Mouse (Mus musculus) kidney, embryonic 14.5 days (tissue): Measurements from ENCODE around the gene Rasl12. TPM values are rescaled to one million over a fixed set of nuclear protein-coding genes. Genes with fewer than 3 reads are reported as not detected.
A peak's percentile ranks its signal among the peaks of the same experiment; 100 is the strongest.

Experiments used
- ATAC-seq: fragments of 200-750 bp; cut with Nextera tagmentation; 2 replicates; pipeline ENCODE4 v1.8.0; 2017; ENCODE audit warnings: moderate number of reproducible peaks, mild to moderate bottlenecking, moderate TSS enrichment, moderate library complexity; ENCODE audit not compliant: low FRiP score, low TSS enrichment
- H3K27ac ChIP-seq: fragments of 300-500 bp; sonication (generic); 2 replicates; pipeline ENCODE4 v1.5.1; 2014; ENCODE audit warnings: low read depth, mild to moderate bottlenecking, low read length, moderate library complexity, mixed read lengths
- H3K27me3 ChIP-seq: fragments of 300-500 bp; sonication (generic); 2 replicates; pipeline ENCODE4 v1.6.1; 2014; ENCODE audit warnings: mild to moderate bottlenecking, low read length; ENCODE audit not compliant: control insufficient read depth, insufficient read depth
- H3K36me3 ChIP-seq: fragments of 300-500 bp; sonication (generic); 2 replicates; pipeline ENCODE4 v1.6.1; 2014; ENCODE audit warnings: low read length, mixed read lengths; ENCODE audit not compliant: control insufficient read depth, insufficient read depth
- H3K4me1 ChIP-seq: fragments of 300-500 bp; sonication (generic); 2 replicates; pipeline ENCODE4 v1.6.1; 2014; ENCODE audit warnings: low read length, mixed read lengths; ENCODE audit not compliant: control insufficient read depth, insufficient read depth
- H3K4me2 ChIP-seq: fragments of 300-500 bp; sonication (generic); replicated peaks from 2 replicates; pipeline ENCODE4 v1.6.1; 2014; ENCODE audit warnings: low read depth, mild to moderate bottlenecking, low read length
- H3K4me3 ChIP-seq: fragments of 300-500 bp; sonication (generic); 2 replicates; pipeline ENCODE4 v1.5.1; 2014; ENCODE audit warnings: mild to moderate bottlenecking, low read length
- H3K9ac ChIP-seq: fragments of 300-500 bp; sonication (generic); 2 replicates; pipeline ENCODE4 v1.6.1; 2014; ENCODE audit warnings: low read depth, mild to moderate bottlenecking, low read length, moderate library complexity
- H3K9me3 ChIP-seq: fragments of 300-500 bp; sonication (generic); 2 replicates; pipeline ENCODE4 v1.6.1; 2016; ENCODE audit warnings: low read length; ENCODE audit not compliant: control insufficient read depth
- WGBS: fragments of 180-500 bp; shearing (Covaris S2); extraction: QIAGEN DNeasy Blood & Tissue Kit; methylation state at CpG from one replicate; pipeline ENCODE4 v1.1.7; 2014; 5-methylcytosine and 5-hydroxymethylcytosine counted together
- polyA plus RNA-seq: library from polyadenylated mRNA; unstranded; fragments of >200 nt; fragmentation: Nextera tagmentation; extraction: Ambion mirVana; gene quantifications from 2 replicates; pipeline ENCODE4 v1.2.1, GENCODE M21; 2014

Rasl12 gene
- polyA plus RNA-seq, 1 experiment from 2014 or later, result 11.7 TPM

DNA sequence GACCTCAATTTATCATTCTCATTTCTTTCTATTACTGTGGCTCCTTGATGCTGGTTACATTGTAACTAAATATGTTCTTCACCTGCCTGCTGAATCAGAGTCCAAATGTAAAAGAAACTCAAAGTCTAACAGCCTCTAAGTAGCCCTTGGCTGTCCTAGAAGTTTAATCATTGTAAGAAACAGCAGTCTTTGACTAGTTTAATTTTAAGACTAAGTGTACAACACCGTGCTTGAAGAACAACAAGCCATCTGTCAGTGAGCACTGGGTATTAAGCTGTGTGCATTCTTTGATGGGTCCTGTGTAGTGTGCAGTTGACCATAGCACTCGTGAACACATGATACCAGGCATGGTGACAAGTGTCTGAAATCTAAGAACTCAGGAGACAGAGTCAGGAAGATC is 29.2 kb downstream of the Rasl12 start:
- no peak overlapping the region for H3K27ac ChIP-seq

GRCm38 (mm10) chr9:65428003-65428402 is 29.7 kb downstream of the Rasl12 start:
- H3K27ac ChIP-seq, result no peak overlapping the region
- H3K36me3 ChIP-seq, result no peaks in the 10 kb centered on the region
- no peak for ATAC-seq
- H3K4me3 ChIP-seq, result no peak overlapping the region
- H3K27me3 ChIP-seq, result no peaks in the 10 kb centered on the region
- no peaks in the 10 kb centered on the region for H3K4me1 ChIP-seq
- H3K9ac ChIP-seq, result no peak overlapping the region
- no peaks in the 10 kb centered on the region for H3K9me3 ChIP-seq
- H3K4me2 ChIP-seq, result no peak overlapping the region
- WGBS, result 89% methylated on average over 5 of the region's 5 CpGs

More for the DNA sequence above, 29.2 kb downstream of the Rasl12 start:
- no peak overlapping the region for H3K9ac ChIP-seq
- no peaks in the 10 kb centered on the region for H3K4me1 ChIP-seq
- H3K9me3 ChIP-seq, result no peaks in the 10 kb centered on the region
- ATAC-seq, result no peak
- no peak overlapping the region for H3K4me3 ChIP-seq
- no peaks in the 10 kb centered on the region for H3K36me3 ChIP-seq
- no peaks in the 10 kb centered on the region for H3K27me3 ChIP-seq
- H3K4me2 ChIP-seq, result no peak overlapping the region
- 39% methylated on average over 2 of the region's 2 CpGs for WGBS

GRCm38 (mm10) chr9:65430401-65430800 is 32.1 kb downstream of the Rasl12 start:
- H3K4me2 ChIP-seq, result no peak overlapping the region
- ATAC-seq, result no peak
- no peaks in the 10 kb centered on the region for H3K4me1 ChIP-seq
- no peak overlapping the region for H3K9ac ChIP-seq
- H3K27me3 ChIP-seq, result no peaks in the 10 kb centered on the region
- no peak overlapping the region for H3K27ac ChIP-seq
- H3K9me3 ChIP-seq, result no peaks in the 10 kb centered on the region
- H3K4me3 ChIP-seq, result no peak overlapping the region
- H3K36me3 ChIP-seq, result no peaks in the 10 kb centered on the region

- Histone ChIP-seq H3K4me1 (no peaks in the 10 kb centered on the region), H3K27ac (no peak overlapping the region), H3K9ac (no peak overlapping the region), H3K9me3 (no peaks in the 10 kb centered on the region), H3K4me2 (no peak overlapping the region), H3K36me3 (no peaks in the 10 kb centered on the region), H3K27me3 (no peaks in the 10 kb centered on the region), H3K4me3 (no peak overlapping the region)
- WGBS, result 91% methylated on average over 5 of the region's 5 CpGs
- ATAC-seq, result no peak
These were observed 32.6 kb downstream of the Rasl12 start for GRCm38 (mm10) chr9:65430921-65431320.

DNA sequence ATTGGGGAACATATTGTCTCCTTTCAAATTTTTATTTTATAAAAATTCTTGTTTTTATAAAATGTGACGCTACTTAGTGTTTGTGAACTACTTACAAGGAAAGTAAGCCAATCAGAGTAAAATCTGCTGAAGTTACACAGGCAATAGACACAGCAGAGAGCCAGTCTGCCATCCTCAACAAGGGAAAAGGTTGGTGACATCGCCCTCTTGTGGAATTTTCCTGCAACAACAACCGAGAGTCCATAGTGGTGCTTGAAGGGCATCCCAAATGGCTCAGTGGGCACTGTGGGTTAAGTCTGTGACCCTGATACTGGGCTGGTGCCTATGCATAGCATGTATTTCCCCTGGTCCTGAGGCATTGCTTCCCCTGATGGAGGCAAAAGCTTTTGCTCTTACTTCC is 33.9 kb downstream of the Rasl12 start:
- no peak overlapping the region for H3K9ac ChIP-seq
- no peak overlapping the region for H3K4me3 ChIP-seq
- H3K27me3 ChIP-seq, result no peaks in the 10 kb centered on the region
- no peaks in the 10 kb centered on the region for H3K9me3 ChIP-seq
- ATAC-seq, result peak; percentile 38; the same call in 1 of the 2 replicates
- H3K27ac ChIP-seq, result no peak overlapping the region
- no peak overlapping the region for H3K4me2 ChIP-seq
- peaks cover 6% of the 10 kb centered on the region for H3K4me1 ChIP-seq
- under 1% methylated on average over 3 of the region's 3 CpGs for WGBS
- no peaks in the 10 kb centered on the region for H3K36me3 ChIP-seq

DNA sequence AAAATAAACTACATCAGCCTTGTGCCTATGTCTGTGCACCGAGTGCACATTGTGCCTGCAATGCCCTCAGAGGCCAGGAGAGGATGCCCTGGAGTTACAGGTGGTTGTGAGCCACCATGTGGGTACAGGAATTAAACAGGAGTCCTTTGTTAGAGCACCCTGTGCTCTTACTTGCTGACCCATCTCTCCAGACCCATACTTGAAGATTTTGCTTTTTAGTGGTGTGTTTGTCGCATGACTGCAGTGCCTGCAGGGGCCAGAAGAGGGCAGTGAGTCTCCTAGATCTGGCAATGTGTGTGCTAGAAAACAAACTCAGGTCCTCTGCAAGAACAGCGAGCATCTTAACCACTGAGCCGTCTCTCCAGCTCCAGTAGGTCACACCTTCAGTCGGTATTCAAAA is 35.8 kb downstream of the Rasl12 start:
- H3K9me3 ChIP-seq, result no peaks in the 10 kb centered on the region
- no peak for ATAC-seq
- 63% methylated on average over 5 of the region's 5 CpGs for WGBS
- peaks cover 6% of the 10 kb centered on the region for H3K4me1 ChIP-seq
- no peak overlapping the region for H3K4me3 ChIP-seq
- H3K27me3 ChIP-seq, result no peaks in the 10 kb centered on the region
- no peak overlapping the region for H3K27ac ChIP-seq
- 0 out of 2 replicates have a peak, but pooled peaks cover under 1% of the 10 kb centered on the region for H3K36me3 ChIP-seq
- no peak overlapping the region for H3K9ac ChIP-seq
- no peak overlapping the region for H3K4me2 ChIP-seq

DNA sequence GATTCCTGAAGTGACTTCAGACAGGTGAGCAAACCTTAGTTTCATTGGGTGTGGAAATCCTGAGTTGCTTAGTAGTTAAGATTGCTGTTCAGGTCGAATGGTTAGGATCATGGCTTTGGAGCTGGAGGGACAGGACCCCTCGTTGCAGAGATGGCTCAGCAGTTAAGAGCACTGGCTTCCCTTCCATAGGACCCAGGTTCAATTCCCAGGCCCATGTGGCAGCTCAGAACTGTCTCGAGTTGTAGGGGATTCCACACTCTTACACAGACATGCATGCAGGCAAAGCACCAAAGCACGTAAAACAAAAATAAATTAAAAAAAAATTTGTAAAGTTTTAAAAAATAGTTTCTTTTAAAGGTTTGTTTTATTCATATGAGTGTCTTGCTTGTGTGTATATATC is 36.9 kb downstream of the Rasl12 start:
- ATAC-seq, result peak; percentile 36
- H3K36me3 ChIP-seq, result peaks cover 5% of the 10 kb centered on the region; the same call in 1 of the 2 replicates
- no peak overlapping the region for H3K27ac ChIP-seq
- H3K9me3 ChIP-seq, result no peaks in the 10 kb centered on the region
- peaks cover 6% of the 10 kb centered on the region for H3K4me1 ChIP-seq
- 69% methylated on average over 4 of the region's 4 CpGs for WGBS
- H3K4me3 ChIP-seq, result peak overlapping the region; percentile 94
- H3K9ac ChIP-seq, result no peak overlapping the region
- no peak overlapping the region; the same call in 1 of the 2 replicates for H3K4me2 ChIP-seq
- no peaks in the 10 kb centered on the region for H3K27me3 ChIP-seq

GRCm38 (mm10) chr9:65435671-65436301 is 37.5 kb downstream of the Rasl12 start, which contains the start of gene Mtfmt:
Mtfmt (plus strand) TSS chr9:65435782.
- H3K4me3 ChIP-seq, result peak within 1 kb of the TSS; percentile 94
- peak; percentile 93 for ATAC-seq
- peak within 1 kb of the TSS; percentile 81 for H3K9ac ChIP-seq
- H3K27ac ChIP-seq, result 0 out of 2 replicates have a peak within 1 kb of the TSS, but pooled peaks have one; percentile 42
- no peaks in the 10 kb centered on the region for H3K27me3 ChIP-seq
- H3K36me3 ChIP-seq, result peaks cover 11% of the 10 kb centered on the region
- peaks cover 6% of the 10 kb centered on the region for H3K4me1 ChIP-seq
- no peaks in the 10 kb centered on the region for H3K9me3 ChIP-seq
- under 1% methylated on average over 54 of the region's 54 CpGs for WGBS
- H3K4me2 ChIP-seq, result peak within 1 kb of the TSS; percentile 66

DNA sequence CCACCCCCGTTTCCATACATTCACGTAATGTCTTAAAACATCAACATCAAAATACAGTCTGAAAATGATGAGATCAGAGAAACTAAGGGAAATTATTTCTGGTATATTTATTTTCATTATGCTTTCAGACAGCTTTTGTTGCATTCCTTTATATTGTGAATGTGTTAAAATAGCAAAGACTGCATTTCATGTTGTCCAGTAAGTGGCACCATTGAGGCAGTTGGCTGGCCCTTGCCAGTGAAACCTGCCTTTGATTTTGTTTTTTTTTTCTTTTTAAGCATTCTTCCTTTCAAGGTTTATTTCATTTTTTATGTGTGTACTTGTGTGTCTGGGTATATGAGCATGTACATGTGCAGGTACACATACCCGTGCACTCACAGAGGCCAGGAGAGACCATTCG is 46.4 kb downstream of the Rasl12 start:
- no peaks in the 10 kb centered on the region for H3K9me3 ChIP-seq
- H3K27ac ChIP-seq, result no peak overlapping the region
- no peaks in the 10 kb centered on the region for H3K4me1 ChIP-seq
- no peak overlapping the region for H3K4me2 ChIP-seq
- H3K36me3 ChIP-seq, result peaks cover 59% of the 10 kb centered on the region
- H3K27me3 ChIP-seq, result no peaks in the 10 kb centered on the region
- no peak overlapping the region for H3K4me3 ChIP-seq
- no peak for ATAC-seq
- 91% methylated on average over 4 of the region's 4 CpGs for WGBS
- H3K9ac ChIP-seq, result no peak overlapping the region
